Mouse (Mus musculus): ENCODE results near the gene Ccnd3.
"Not testable (repeated sequence)": the region's sequence is repeated elsewhere in the genome, so short reads cannot be mapped to it uniquely, and the experiment has no call there.

The Ccnd3 gene

GRCm38 (mm10) chr17:47610849-47611660 is 106.2 kb downstream of the Ccnd3 start, which contains the start of the genes Bysl, Med20 and Gm20517:
TSS of gene Bysl (minus strand) at chr17:47611492.
TSS of gene Med20 (plus strand) at chr17:47611582.
TSS of gene Gm20517 (plus strand) at chr17:47611589.
- DNase-seq (ENCODE audit: inconsistent age in 2 of 2, low spot score in 1 of 2): peak; percentile 97 to 99

GRCm38 (mm10) chr17:47611661-47611982 is 106.8 kb downstream of the Ccnd3 start:
- DNase-seq (ENCODE audit: inconsistent age in 2 of 2, low spot score in 1 of 2): no peak

- DNase-seq (ENCODE audit: inconsistent age in 2 of 2, low spot score in 1 of 2): peak in 1 of 2 experiments; percentile 78
Measured at GRCm38 (mm10) chr17:47614018-47614417, 109.2 kb downstream of the Ccnd3 start.

- no peak for DNase-seq (ENCODE audit: inconsistent age in 2 of 2, low spot score in 1 of 2)
Measured at GRCm38 (mm10) chr17:47616119-47616518, 111.3 kb downstream of the Ccnd3 start.

- DNase-seq (ENCODE audit: inconsistent age in 2 of 2, low spot score in 1 of 2): no peak
Measured at GRCm38 (mm10) chr17:47616652-47617051, 111.8 kb downstream of the Ccnd3 start.

- DNase-seq (ENCODE audit: inconsistent age in 2 of 2, low spot score in 1 of 2): no peak
Measured at GRCm38 (mm10) chr17:47617605-47618307, 112.9 kb downstream of the Ccnd3 start.

GRCm38 (mm10) chr17:47618556-47619311 is 113.9 kb downstream of the Ccnd3 start:
- DNase-seq (ENCODE audit: inconsistent age in 2 of 2, low spot score in 1 of 2): peak in 1 of 2 experiments; percentile 61

- DNase-seq (ENCODE audit: inconsistent age in 2 of 2, low spot score in 1 of 2): no peak
Measured at GRCm38 (mm10) chr17:47622912-47623554, 118.2 kb downstream of the Ccnd3 start.

GRCm38 (mm10) chr17:47624572-47624971 is 119.7 kb downstream of the Ccnd3 start:
- DNase-seq (ENCODE audit: inconsistent age in 2 of 2, low spot score in 1 of 2): not testable (repeated sequence)

- no peak for DNase-seq (ENCODE audit: inconsistent age in 2 of 2, low spot score in 1 of 2)
Measured at GRCm38 (mm10) chr17:47625088-47625487, 120.2 kb downstream of the Ccnd3 start.

- DNase-seq (ENCODE audit: inconsistent age in 2 of 2, low spot score in 1 of 2): no peak
Measured at GRCm38 (mm10) chr17:47626031-47626430, 121.2 kb downstream of the Ccnd3 start.

GRCm38 (mm10) chr17:47627791-47628190 is 122.9 kb downstream of the Ccnd3 start:
- DNase-seq (ENCODE audit: inconsistent age in 2 of 2, low spot score in 1 of 2): no peak

- peak; percentile 96 to 98 for DNase-seq (ENCODE audit: inconsistent age in 2 of 2, low spot score in 1 of 2)
Measured at GRCm38 (mm10) chr17:47628851-47629676, 124.2 kb downstream of the Ccnd3 start.

GRCm38 (mm10) chr17:47629717-47630677 is 125.1 kb downstream of the Ccnd3 start:
- peak; percentile 64 to 80 for DNase-seq (ENCODE audit: inconsistent age in 2 of 2, low spot score in 1 of 2)

GRCm38 (mm10) chr17:47630678-47631065 is 125.8 kb downstream of the Ccnd3 start, which contains the start of gene Usp49:
TSS of gene Usp49 (plus strand) at chr17:47630690.
- DNase-seq (ENCODE audit: inconsistent age in 2 of 2, low spot score in 1 of 2): no peak

GRCm38 (mm10) chr17:47632181-47632840 is 127.5 kb downstream of the Ccnd3 start:
- DNase-seq (ENCODE audit: inconsistent age in 2 of 2, low spot score in 1 of 2): no peak

GRCm38 (mm10) chr17:47633999-47634770 is 129.3 kb downstream of the Ccnd3 start:
- DNase-seq (ENCODE audit: inconsistent age in 2 of 2, low spot score in 1 of 2): no peak
